Mouse (Mus musculus) frontal cortex, postnatal 14 days (tissue): ENCODE measurements around the gene B4galt1.
"Not testable (repeated sequence)": the region's sequence is repeated elsewhere in the genome, so short reads cannot be mapped to it uniquely, and the experiment has no call there.

Experiments
- DNase-seq, 2 experiments: peaks; one replicate each; pipeline ENCODE4 v3.0.0; 2022; ENCODE audit warnings: low spot score in 2 of 2

B4galt1 gene

GRCm38 (mm10) chr4:40818421-40818820 lies 35.4 kb downstream of the B4galt1 start:
- no peak for DNase-seq

- DNase-seq = no peak
Measured at GRCm38 (mm10) chr4:40817936-40818335, 35.9 kb downstream of the B4galt1 start.

GRCm38 (mm10) chr4:40815775-40816372 lies 37.9 kb downstream of the B4galt1 start:
- DNase-seq = no peak

- no peak for DNase-seq
Measured at GRCm38 (mm10) chr4:40815120-40815519, 38.7 kb downstream of the B4galt1 start.

- no peak for DNase-seq
Measured at GRCm38 (mm10) chr4:40814359-40814758, 39.4 kb downstream of the B4galt1 start.

GRCm38 (mm10) chr4:40812891-40813290 lies 40.9 kb downstream of the B4galt1 start:
- no peak for DNase-seq

- no peak for DNase-seq
Measured at GRCm38 (mm10) chr4:40810481-40810880, 43.3 kb downstream of the B4galt1 start.

GRCm38 (mm10) chr4:40807382-40807781 lies 46.4 kb downstream of the B4galt1 start:
- DNase-seq = no peak

GRCm38 (mm10) chr4:40805401-40805800 lies 48.4 kb downstream of the B4galt1 start:
- no peak for DNase-seq

GRCm38 (mm10) chr4:40802787-40803186 lies 51.0 kb downstream of the B4galt1 start:
- no peak for DNase-seq

- DNase-seq = no peak
Measured at GRCm38 (mm10) chr4:40801908-40802307, 51.9 kb downstream of the B4galt1 start.

GRCm38 (mm10) chr4:40800873-40801272 lies 52.9 kb downstream of the B4galt1 start:
- DNase-seq = no peak

- DNase-seq = not testable (repeated sequence)
Measured at GRCm38 (mm10) chr4:40798833-40799555, 54.8 kb downstream of the B4galt1 start.

- no peak for DNase-seq
Measured at GRCm38 (mm10) chr4:40795761-40796160, 58.0 kb downstream of the B4galt1 start.

GRCm38 (mm10) chr4:40794320-40794719 lies 59.5 kb downstream of the B4galt1 start:
- DNase-seq = no peak

- no peak for DNase-seq
Measured at GRCm38 (mm10) chr4:40791176-40791575, 62.6 kb downstream of the B4galt1 start.

- DNase-seq = no peak
Measured at GRCm38 (mm10) chr4:40786578-40786977, 67.2 kb downstream of the B4galt1 start.

GRCm38 (mm10) chr4:40785620-40786166 lies 68.1 kb downstream of the B4galt1 start:
- DNase-seq = no peak

GRCm38 (mm10) chr4:40784556-40785169 lies 69.1 kb downstream of the B4galt1 start:
- DNase-seq = no peak

GRCm38 (mm10) chr4:40783049-40783448 lies 70.8 kb downstream of the B4galt1 start:
- no peak for DNase-seq

GRCm38 (mm10) chr4:40781797-40782495 lies 71.9 kb downstream of the B4galt1 start:
- DNase-seq = no peak

GRCm38 (mm10) chr4:40781143-40781542 lies 72.7 kb downstream of the B4galt1 start:
- no peak for DNase-seq
